Mouse (Mus musculus): ENCODE data around the gene Nup205.

The Nup205 gene

GRCm38 (mm10) chr6:35288920-35289319 is 111.7 kb downstream of the Nup205 start:
- peak; percentile 11 for DNase-seq

GRCm38 (mm10) chr6:35289676-35290075 is 112.5 kb downstream of the Nup205 start:
- DNase-seq, result no peak

GRCm38 (mm10) chr6:35294964-35295363 is 117.7 kb downstream of the Nup205 start:
- DNase-seq, result no peak

GRCm38 (mm10) chr6:35297001-35297400 is 119.8 kb downstream of the Nup205 start:
- DNase-seq, result peak; percentile 28

Data from layer of hippocampus, adult 9-11 months (tissue).